Comparison of ENCODE assay signal across 8 mouse cellular contexts in the genomic region with DNA sequence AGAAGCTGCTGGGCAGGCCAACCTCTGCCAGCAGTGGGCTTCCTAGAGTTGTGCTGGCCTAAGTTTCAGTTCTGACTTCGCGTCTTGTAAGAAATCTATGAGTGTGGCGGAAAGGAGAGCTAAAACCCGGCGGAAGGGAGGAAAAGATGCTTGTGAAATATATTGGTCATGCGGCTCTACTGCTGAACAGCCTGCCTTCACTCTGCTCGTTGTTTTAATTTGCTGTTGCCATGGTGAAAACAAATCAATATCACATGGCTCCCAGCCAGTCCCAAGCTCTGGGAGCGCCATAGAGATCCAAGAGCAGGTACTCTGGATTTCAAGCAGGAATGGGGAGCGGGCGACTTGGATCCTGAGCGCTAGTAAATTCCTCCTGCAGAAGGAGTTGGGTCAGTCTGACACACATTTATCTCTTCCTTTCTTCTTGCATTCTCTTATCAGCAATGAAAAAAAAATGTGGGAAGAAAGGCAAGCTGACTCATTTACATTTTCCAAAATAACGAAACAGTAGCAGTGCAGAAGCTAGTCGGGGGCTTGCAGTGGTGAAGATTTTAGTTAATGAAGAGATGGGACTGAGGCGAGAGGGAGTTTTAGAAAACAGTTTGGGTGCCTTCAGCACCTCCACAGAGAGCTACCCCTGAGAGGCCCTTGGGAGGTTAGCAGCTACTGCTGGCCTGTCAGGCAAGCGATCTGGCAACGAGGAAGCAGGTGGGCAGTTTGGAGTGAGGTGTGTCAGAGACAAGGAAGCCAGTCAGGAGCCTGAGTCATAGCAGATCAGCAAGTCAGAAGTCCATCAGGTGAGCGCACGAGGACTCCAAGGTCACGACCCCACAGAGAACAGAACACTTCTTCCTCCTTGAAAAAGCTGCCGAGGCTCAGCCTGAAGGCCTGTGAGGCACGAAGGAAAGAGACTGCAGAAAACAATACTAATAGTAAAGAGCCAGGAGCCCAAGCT. TPM values are rescaled to one million over a fixed set of nuclear protein-coding genes. Genes with fewer than 3 reads are reported as not detected.
DNase-seq lines count a peak whose midpoint lies in the region; ATAC-seq lines count a peak whose summit lies in the region.

No protein-coding gene starts in this region.

- H3K4me2 ChIP-seq in heart, embryonic 13.5 days = peak overlapping the region; percentile 81
- peak overlapping the region; percentile 96 for H3K4me2 ChIP-seq in stomach, embryonic 14.5 days (replicated peaks; ENCODE audit: low read depth, low read length)

- no peaks in the 10 kb centered on the region for H3K27me3 ChIP-seq in erythroblast, embryonic 14.5 days (ENCODE audit: control insufficient read depth)
- no peaks in the 10 kb centered on the region for H3K27me3 ChIP-seq in heart, embryonic 13.5 days (replicated peaks)
- no peaks in the 10 kb centered on the region for H3K27me3 ChIP-seq in stomach, embryonic 14.5 days (ENCODE audit: control insufficient read depth, insufficient read depth, low read length)

- WGBS in heart, embryonic 13.5 days = 11% methylated on average over 21 of the region's 21 CpGs
- 19% methylated on average over 21 of the region's 21 CpGs for WGBS in stomach, embryonic 14.5 days

- ATAC-seq in erythroblast, adult 5-6 weeks (replicated peaks; ENCODE audit: low FRiP score, poor library complexity, severe bottlenecking) = no peak
- ATAC-seq in heart, embryonic 13.5 days (ENCODE audit: extremely low read depth, insufficient number of reproducible peaks, low FRiP score, low TSS enrichment) = no peak
- peak; percentile 25 for ATAC-seq in stomach, embryonic 14.5 days (ENCODE audit: insufficient number of reproducible peaks, insufficient read depth, low FRiP score, low read depth)

- H3K9ac ChIP-seq in heart, embryonic 13.5 days = peak overlapping the region; percentile 93
- peak overlapping the region; percentile 72; the same call in 1 of the 2 replicates for H3K9ac ChIP-seq in stomach, embryonic 14.5 days (replicated peaks; ENCODE audit: low read depth, low read length)

- peak overlapping the region; percentile 98 for H3K27ac ChIP-seq in heart, embryonic 13.5 days (replicated peaks)
- H3K27ac ChIP-seq in stomach, embryonic 14.5 days (ENCODE audit: low read length) = peak overlapping the region; percentile 95

- H3K36me3 ChIP-seq in erythroblast, embryonic 14.5 days (ENCODE audit: control insufficient read depth) = no peaks in the 10 kb centered on the region
- H3K36me3 ChIP-seq in heart, embryonic 13.5 days = peaks cover 9% of the 10 kb centered on the region
- H3K36me3 ChIP-seq in stomach, embryonic 14.5 days (ENCODE audit: control insufficient read depth, insufficient read depth, low read length) = no peaks in the 10 kb centered on the region

- no peaks in the 10 kb centered on the region for H3K9me3 ChIP-seq in erythroblast, embryonic 14.5 days (ENCODE audit: control insufficient read depth, low read length)
- H3K9me3 ChIP-seq in heart, embryonic 13.5 days = no peaks in the 10 kb centered on the region
- no peaks in the 10 kb centered on the region for H3K9me3 ChIP-seq in stomach, embryonic 14.5 days (ENCODE audit: control insufficient read depth, low read depth, low read length)

- peak overlapping the region; percentile 76 for H3K4me3 ChIP-seq in erythroblast, embryonic 14.5 days (replicated peaks)
- peak overlapping the region; percentile 86 for H3K4me3 ChIP-seq in heart, embryonic 13.5 days
- peak overlapping the region; percentile 75 for H3K4me3 ChIP-seq in stomach, embryonic 14.5 days (ENCODE audit: low read depth, low read length)

- peak; percentile 45 to 46 for DNase-seq in B cell, adult 2 months
- peak; percentile 44 for DNase-seq in c-Kit-positive CD71-negative TER-119-negative erythroid progenitor cells, embryonic 14.5 days (ENCODE audit: low read depth)
- peak; percentile 70 to 84 for DNase-seq in layer of hippocampus, adult 18-20 months (ENCODE audit: low spot score in 2 of 2)
- peak; percentile 84 for DNase-seq in lung, postnatal 36 days

- H3K4me1 ChIP-seq in erythroblast, embryonic 14.5 days (ENCODE audit: control insufficient read depth) = peaks cover 41% of the 10 kb centered on the region
- peaks cover 67% of the 10 kb centered on the region for H3K4me1 ChIP-seq in heart, embryonic 13.5 days
- H3K4me1 ChIP-seq in stomach, embryonic 14.5 days (ENCODE audit: control insufficient read depth, insufficient read depth, low read length) = peaks cover 45% of the 10 kb centered on the region

RNA-seq across cellular contexts. Expression of a gene that starts 3.1 kb away (rescaled TPM):
- polyA plus RNA-seq in erythroblast, embryonic 14.5 days (2012) = 0.14 and 0.18 TPM in 2 replicates
- total RNA-seq in erythroblast, adult 5-6 weeks (2015; ENCODE audit: low replicate concordance) = 36.8 and 45.3 TPM in 2 replicates
- total RNA-seq in erythroblast, adult 5-6 weeks (2017; ENCODE audit: low replicate concordance) = 30.1 and 44.6 TPM in 2 replicates
- polyA plus RNA-seq in heart, embryonic 13.5 days (2015; fragmentation: Nextera tagmentation; extraction: Ambion mirVana) = 88.9 and 92.5 TPM in 2 replicates
- total RNA-seq in layer of hippocampus, adult 18-20 months (2021) = 100 to 1,000 TPM; 246 to 260 TPM
- 119 and 134 TPM in 2 replicates for polyA plus RNA-seq in stomach, embryonic 14.5 days (2014; fragmentation: Nextera tagmentation; extraction: Ambion mirVana)

Comparison
In these comparisons a context has a peak if more than half of its experiments do, and no peak if none do; other contexts are left out.
1. RNA of a gene that starts 3.1 kb away (polyA plus RNA-seq): 119 to 134 TPM in stomach, embryonic 14.5 days and 88.9 to 92.5 TPM in heart, embryonic 13.5 days; 0.14 to 0.18 TPM in erythroblast, embryonic 14.5 days; every median in the first group is over 10 times any median in the second.
2. Peak in every context shown above with its lines, with median percentiles within 50 percentile points of each other: H3K4me3 ChIP-seq and DNase-seq.